Mouse (Mus musculus): ENCODE results near the gene Oit1.

GRCm38 (mm10) chr14:8367121-8367520, 11.4 kb downstream of the Oit1 start:
- TF ChIP-seq TAL1 (conservative IDR thresholded peaks at IDR 0.05; ENCODE audit: low read depth, low read length) (no peak), CTCF (IDR thresholded peaks at IDR 0.05; ENCODE audit: low read depth, low read length) (no peak)
